Mouse (Mus musculus) inflammation-experienced regulatory T-cells, adult 16 weeks (primary cell): ENCODE measurements around the gene Dram2. TPM values are rescaled to one million over a fixed set of nuclear protein-coding genes. Genes with fewer than 3 reads are reported as not detected.

Source experiments
- polyA plus RNA-seq: library from polyadenylated mRNA; unstranded; fragments of 100-300 nt; shearing (Covaris generic); gene quantifications from one replicate; pipeline ENCODE4 v1.2.1, GENCODE M21; 2017

The Dram2 gene
- 58.7 TPM for polyA plus RNA-seq

DNA sequence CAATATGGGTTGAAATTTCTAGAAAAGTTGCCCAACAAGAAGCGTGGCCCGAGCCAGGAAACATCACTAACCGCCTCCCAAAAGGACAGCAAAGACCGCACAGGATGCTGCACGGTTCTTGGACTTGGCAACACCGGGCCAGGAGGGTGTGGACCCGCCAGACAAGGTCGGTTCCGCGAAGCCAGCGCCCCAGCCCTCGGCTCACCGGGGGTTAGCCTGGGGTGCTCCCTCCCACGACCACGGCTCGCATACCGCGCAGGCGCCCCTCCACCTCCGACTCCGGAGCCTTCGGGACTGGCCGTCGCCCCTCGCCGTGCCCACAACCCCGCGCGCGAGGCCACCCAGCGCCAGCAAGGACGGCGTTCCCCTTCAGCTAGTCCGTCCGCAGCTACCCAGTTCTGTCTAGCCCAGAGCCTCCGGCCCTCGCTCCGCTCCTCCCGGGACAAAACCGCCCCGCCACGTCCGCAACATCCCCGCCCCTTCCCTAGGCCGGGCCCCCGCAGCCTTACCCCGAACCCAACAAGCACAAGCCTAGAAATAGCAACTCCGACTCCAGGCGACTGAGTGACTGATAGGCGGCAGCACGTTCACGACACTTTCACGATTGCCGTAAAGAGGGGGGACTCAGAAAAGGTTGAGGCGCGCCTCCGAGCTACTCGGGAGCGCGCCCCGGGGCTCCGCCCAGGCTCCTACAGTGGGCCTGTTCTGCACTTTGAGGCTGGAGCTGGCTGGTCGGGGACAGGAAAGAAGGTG lies at the start of gene Dram2, which contains the start of gene Cept1:
Dram2 (plus strand) TSS at position 628 of the 753 bp plus-strand sequence.
Cept1 (minus strand) TSS at position 632 of the 753 bp plus-strand sequence.

Other genes with a start within 250 kb of the Dram2 start
- 0.34 TPM for gene Chil6, start 141.6 kb upstream of the Dram2 start, polyA plus RNA-seq
- gene Dennd2d, start 65.4 kb upstream of the Dram2 start, polyA plus RNA-seq, result 223 TPM
- gene Cept1, start within 50 bp of the Dram2 start, polyA plus RNA-seq, result 124 TPM
- 57.5 TPM for gene Lrif1, start 137.2 kb downstream of the Dram2 start, polyA plus RNA-seq
- gene Cd53, start 242.4 kb downstream of the Dram2 start, polyA plus RNA-seq, result 1,072 TPM